Mouse (Mus musculus): Measurements from ENCODE around the gene Wars2. TPM values are rescaled to one million over a fixed set of nuclear protein-coding genes. Genes with fewer than 3 reads are reported as not detected.

The Wars2 gene
- polyA plus RNA-seq, 1 experiment from 2014 or later, result 2.8 TPM

GRCm38 (mm10) chr3:99288302-99288701 is 147.4 kb downstream of the Wars2 start:
- H3K9ac ChIP-seq, result no peak overlapping the region
- no peaks in the 10 kb centered on the region for H3K36me3 ChIP-seq (replicated peaks)
- no peak overlapping the region for H3K27ac ChIP-seq (replicated peaks)
- H3K4me3 ChIP-seq (replicated peaks), result no peak overlapping the region
- no peaks in the 10 kb centered on the region for H3K9me3 ChIP-seq (replicated peaks)
- WGBS (ENCODE audit: insufficient replicate concordance), result 33% methylated on average over 2 of the region's 2 CpGs
- no peak for ATAC-seq (ENCODE audit: insufficient read depth)
- H3K4me1 ChIP-seq (replicated peaks), result no peaks in the 10 kb centered on the region
- no peak overlapping the region for H3K4me2 ChIP-seq
- H3K27me3 ChIP-seq, result no peaks in the 10 kb centered on the region

Small RNA genes within 50 kb of the gene (microRNA-seq; reads per million reads assigned to microRNA genes)
- gene Mir6481, result not detected

Other genes starting within 250 kb of the Wars2 start
- 10.9 and 14.4 TPM in 2 replicates for gene Hao2, start 247.8 kb upstream of the Wars2 start, polyA plus RNA-seq (2015; fragmentation: Nextera tagmentation; extraction: Ambion mirVana)
- gene Tbx15, start 99.3 kb downstream of the Wars2 start, polyA plus RNA-seq (2015; fragmentation: Nextera tagmentation; extraction: Ambion mirVana), result 0.14 and 0.22 TPM in 2 replicates

Measured in liver, embryonic 15.5 days (tissue).